Mouse (Mus musculus) embryonic facial prominence, embryonic 12.5 days (tissue): ENCODE data around the gene Slc9a3r2. TPM values are rescaled to one million over a fixed set of nuclear protein-coding genes. Genes with fewer than 3 reads are reported as not detected.

Experiments used
- ATAC-seq: fragments of 200-750 bp; cut with Nextera tagmentation; 2 replicates; pipeline ENCODE4 v1.8.0; 2017; ENCODE audit not compliant: insufficient number of reproducible peaks, insufficient read depth, low FRiP score, low TSS enrichment
- H3K27ac ChIP-seq: fragments of 300-500 bp; sonication (generic); 2 replicates; pipeline ENCODE4 v1.5.1; 2016; ENCODE audit warnings: mild to moderate bottlenecking
- H3K27me3 ChIP-seq: fragments of 300-500 bp; sonication (generic); 2 replicates; pipeline ENCODE4 v1.6.1; 2016; ENCODE audit warnings: mild to moderate bottlenecking, moderate library complexity
- H3K36me3 ChIP-seq: fragments of 300-500 bp; sonication (generic); 2 replicates; pipeline ENCODE4 v1.6.1; 2016; ENCODE audit warnings: mild to moderate bottlenecking
- H3K4me1 ChIP-seq: fragments of 300-500 bp; sonication (generic); 2 replicates; pipeline ENCODE4 v1.6.1; 2016
- H3K4me2 ChIP-seq: fragments of 300-500 bp; sonication (generic); replicated peaks from 2 replicates; pipeline ENCODE4 v1.6.1; 2016; ENCODE audit warnings: mild to moderate bottlenecking, moderate library complexity
- H3K4me3 ChIP-seq: fragments of 300-500 bp; sonication (generic); 2 replicates; pipeline ENCODE4 v1.5.1; 2016; ENCODE audit warnings: mild to moderate bottlenecking
- H3K9ac ChIP-seq: fragments of 300-500 bp; sonication (generic); 2 replicates; pipeline ENCODE4 v1.6.1; 2016; ENCODE audit warnings: mild to moderate bottlenecking, moderate library complexity
- H3K9me3 ChIP-seq: fragments of 300-500 bp; sonication (generic); 2 replicates; pipeline ENCODE4 v1.6.1; 2016; ENCODE audit warnings: mild to moderate bottlenecking, moderate library complexity
- WGBS: fragments of 180-500 bp; shearing (Covaris S2); methylation state at CpG from one replicate; pipeline ENCODE4 v1.1.7; 2016; 5-methylcytosine and 5-hydroxymethylcytosine counted together
- polyA plus RNA-seq: library from polyadenylated mRNA; unstranded; fragments of >200 nt; fragmentation: Nextera tagmentation; extraction: Ambion mirVana; gene quantifications from 2 replicates; pipeline ENCODE4 v1.2.1, GENCODE M21; 2016

Slc9a3r2 gene
- polyA plus RNA-seq, 1 experiment from 2014 or later: 59.6 TPM

DNA sequence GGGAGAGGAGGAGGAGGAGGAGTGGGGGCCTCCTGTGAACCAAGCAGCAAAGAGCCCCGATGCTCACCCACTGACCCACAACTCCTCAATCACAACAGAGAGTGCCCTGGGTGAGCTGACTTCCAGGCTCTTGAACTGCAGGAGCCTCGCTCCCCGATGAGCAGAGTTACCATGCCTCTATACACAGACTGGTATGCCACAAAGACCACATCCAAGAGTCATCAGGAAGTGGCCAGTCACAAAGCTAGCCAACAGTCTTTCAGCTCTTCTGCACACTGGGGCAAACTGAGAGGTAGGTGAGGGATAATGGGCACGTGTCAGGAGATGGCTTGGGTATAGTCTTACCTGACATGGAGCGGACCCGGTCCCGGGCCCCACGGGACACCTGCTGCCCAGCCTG, 46.2 kb downstream of the Slc9a3r2 start:
- no peaks in the 10 kb centered on the region for H3K27me3 ChIP-seq
- no peak overlapping the region for H3K9ac ChIP-seq
- peaks cover 100% of the 10 kb centered on the region for H3K36me3 ChIP-seq
- H3K4me1 ChIP-seq: no peaks in the 10 kb centered on the region
- no peak overlapping the region for H3K27ac ChIP-seq
- no peak for ATAC-seq
- H3K4me3 ChIP-seq: no peak overlapping the region
- H3K4me2 ChIP-seq: no peak overlapping the region
- 88% methylated on average over 8 of the region's 8 CpGs for WGBS
- no peaks in the 10 kb centered on the region for H3K9me3 ChIP-seq

GRCm38 (mm10) chr17:24600502-24600901, 49.6 kb downstream of the Slc9a3r2 start:
- Histone ChIP-seq H3K9me3 (no peaks in the 10 kb centered on the region), H3K4me3 (no peak overlapping the region), H3K4me2 (no peak overlapping the region), H3K36me3 (peaks cover 100% of the 10 kb centered on the region), H3K9ac (no peak overlapping the region), H3K27ac (no peak overlapping the region), H3K27me3 (no peaks in the 10 kb centered on the region), H3K4me1 (no peaks in the 10 kb centered on the region)
- no peak for ATAC-seq
- WGBS: 78% methylated on average over 4 of the region's 4 CpGs

DNA sequence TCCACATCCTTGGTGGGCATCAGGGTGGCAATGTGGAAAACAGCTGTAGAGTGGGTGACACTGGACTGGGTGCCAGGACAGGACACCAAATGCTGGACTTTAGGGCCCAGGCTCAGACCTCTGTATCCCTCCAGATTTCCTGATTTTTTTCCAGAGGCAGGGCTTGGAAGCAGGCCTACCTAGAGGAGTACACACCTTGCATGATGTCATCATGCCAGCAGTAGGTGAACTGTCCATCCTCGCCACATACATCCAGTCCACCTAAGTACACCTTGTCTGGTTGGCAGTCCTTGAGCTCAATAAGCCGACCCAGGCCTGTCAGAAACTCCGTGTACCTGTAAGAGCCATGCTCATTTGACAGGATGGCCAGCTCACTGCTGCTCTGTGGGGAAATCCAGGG, 52.1 kb downstream of the Slc9a3r2 start:
- H3K9ac ChIP-seq: no peak overlapping the region
- no peak overlapping the region for H3K4me3 ChIP-seq
- H3K27me3 ChIP-seq: no peaks in the 10 kb centered on the region
- H3K4me1 ChIP-seq: no peaks in the 10 kb centered on the region
- WGBS: 88% methylated on average over 3 of the region's 3 CpGs
- H3K27ac ChIP-seq: no peak overlapping the region
- H3K4me2 ChIP-seq: no peak overlapping the region
- no peak for ATAC-seq
- H3K36me3 ChIP-seq: peaks cover 100% of the 10 kb centered on the region
- H3K9me3 ChIP-seq: no peaks in the 10 kb centered on the region

DNA sequence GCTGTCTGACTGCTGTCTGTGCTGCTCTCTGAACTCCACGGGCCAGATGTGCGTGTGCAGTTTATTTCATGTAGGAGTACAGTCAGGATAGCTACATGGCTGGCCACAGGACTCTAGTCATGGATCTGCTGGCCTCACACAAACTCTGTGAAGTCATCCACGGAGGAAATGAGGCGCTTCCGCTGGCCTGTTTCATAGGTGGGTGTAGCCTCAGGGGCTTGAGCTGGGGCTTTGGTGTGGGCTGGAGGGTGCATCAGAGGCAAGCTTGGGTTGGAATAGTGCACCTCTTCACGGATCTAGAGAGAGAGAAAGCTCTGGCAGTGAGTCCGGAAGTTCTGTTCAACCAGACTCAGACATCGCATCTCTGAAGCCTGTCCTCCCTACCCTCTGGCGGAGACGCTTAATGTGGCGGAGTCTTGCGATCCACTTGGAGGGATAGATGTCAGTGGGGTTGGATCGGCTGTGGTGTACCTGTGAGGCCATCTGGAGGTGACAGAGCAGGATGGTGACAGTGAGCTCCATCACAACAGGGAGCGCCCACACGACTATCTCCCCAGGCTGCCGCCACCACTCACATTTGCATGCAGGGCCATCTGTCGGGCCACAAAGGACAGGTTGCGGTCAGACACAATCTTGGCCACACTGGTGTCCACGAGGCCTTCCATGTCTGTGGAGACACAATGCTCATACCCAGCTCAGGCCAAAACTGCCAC, 53.5 kb downstream of the Slc9a3r2 start:
- WGBS: 92% methylated on average over 19 of the region's 19 CpGs
- Histone ChIP-seq H3K4me2 (no peak overlapping the region), H3K4me3 (no peak overlapping the region), H3K9ac (no peak overlapping the region), H3K27ac (no peak overlapping the region), H3K4me1 (no peaks in the 10 kb centered on the region), H3K27me3 (no peaks in the 10 kb centered on the region), H3K36me3 (peaks cover 99% of the 10 kb centered on the region), H3K9me3 (no peaks in the 10 kb centered on the region)
- ATAC-seq: no peak

DNA sequence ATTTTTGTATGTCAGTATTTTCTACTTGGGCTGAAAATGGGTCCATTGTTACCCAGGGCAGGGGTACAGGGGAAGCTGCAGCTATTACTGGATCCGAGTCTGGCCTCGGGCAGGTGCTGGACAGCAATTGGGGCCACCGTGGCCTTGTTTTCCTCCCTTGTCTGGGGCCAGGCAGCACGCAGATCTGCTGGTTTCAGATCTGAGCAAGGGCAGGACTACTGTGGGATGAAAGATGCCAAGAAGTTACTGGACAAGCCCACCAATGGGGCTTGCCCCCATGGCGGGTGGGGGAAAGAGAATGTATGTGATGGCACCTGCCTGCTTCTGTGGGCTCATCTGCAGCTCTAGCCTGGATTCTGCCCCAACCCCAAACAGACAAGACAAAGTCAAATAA, 54.1 kb downstream of the Slc9a3r2 start:
- WGBS: 68% methylated on average over 5 of the region's 5 CpGs
- Histone ChIP-seq H3K4me2 (no peak overlapping the region), H3K4me1 (no peaks in the 10 kb centered on the region), H3K9me3 (no peaks in the 10 kb centered on the region), H3K9ac (no peak overlapping the region), H3K27ac (no peak overlapping the region), H3K36me3 (peaks cover 99% of the 10 kb centered on the region), H3K4me3 (no peak overlapping the region), H3K27me3 (no peaks in the 10 kb centered on the region)
- no peak for ATAC-seq

GRCm38 (mm10) chr17:24595126-24596072, 54.7 kb downstream of the Slc9a3r2 start:
- no peak for ATAC-seq
- H3K9ac ChIP-seq: no peak overlapping the region
- no peaks in the 10 kb centered on the region for H3K9me3 ChIP-seq
- H3K4me3 ChIP-seq: no peak overlapping the region
- H3K4me1 ChIP-seq: no peaks in the 10 kb centered on the region
- 0 out of 2 replicates have a peak overlapping the region, but pooled peaks have one; percentile 18 for H3K27ac ChIP-seq
- no peaks in the 10 kb centered on the region for H3K27me3 ChIP-seq
- WGBS: 81% methylated on average over 17 of the region's 17 CpGs
- H3K4me2 ChIP-seq: no peak overlapping the region
- peaks cover 99% of the 10 kb centered on the region for H3K36me3 ChIP-seq

- Histone ChIP-seq H3K4me1 (no peaks in the 10 kb centered on the region), H3K4me2 (no peak overlapping the region), H3K27ac (no peak overlapping the region), H3K9ac (no peak overlapping the region), H3K9me3 (no peaks in the 10 kb centered on the region), H3K36me3 (peaks cover 96% of the 10 kb centered on the region), H3K4me3 (no peak overlapping the region), H3K27me3 (no peaks in the 10 kb centered on the region)
- 91% methylated on average over 26 of the region's 26 CpGs for WGBS
- ATAC-seq: peak; percentile 30; the same call in 1 of the 2 replicates
Measured at GRCm38 (mm10) chr17:24593992-24594890, 55.9 kb downstream of the Slc9a3r2 start.

- no peak overlapping the region for H3K9ac ChIP-seq
- H3K27ac ChIP-seq: no peak overlapping the region
- no peak overlapping the region for H3K4me2 ChIP-seq
- no peaks in the 10 kb centered on the region for H3K4me1 ChIP-seq
- no peaks in the 10 kb centered on the region for H3K9me3 ChIP-seq
- no peak for ATAC-seq
- 85% methylated on average over 5 of the region's 5 CpGs for WGBS
- H3K27me3 ChIP-seq: no peaks in the 10 kb centered on the region
- H3K4me3 ChIP-seq: no peak overlapping the region
- peaks cover 93% of the 10 kb centered on the region for H3K36me3 ChIP-seq
Measured at GRCm38 (mm10) chr17:24593248-24593647, 56.9 kb downstream of the Slc9a3r2 start.

- Histone ChIP-seq H3K4me3 (no peak overlapping the region), H3K36me3 (peaks cover 92% of the 10 kb centered on the region), H3K27ac (no peak overlapping the region), H3K4me1 (no peaks in the 10 kb centered on the region), H3K9ac (no peak overlapping the region), H3K9me3 (no peaks in the 10 kb centered on the region), H3K4me2 (no peak overlapping the region), H3K27me3 (no peaks in the 10 kb centered on the region)
- ATAC-seq: no peak
- 93% methylated on average over 5 of the region's 5 CpGs for WGBS
Measured at GRCm38 (mm10) chr17:24591695-24592094, 58.4 kb downstream of the Slc9a3r2 start.

- no peaks in the 10 kb centered on the region for H3K27me3 ChIP-seq
- WGBS: 88% methylated on average over 3 of the region's 3 CpGs
- no peak overlapping the region for H3K4me2 ChIP-seq
- peaks cover 92% of the 10 kb centered on the region for H3K36me3 ChIP-seq
- no peak overlapping the region for H3K27ac ChIP-seq
- no peak overlapping the region for H3K4me3 ChIP-seq
- ATAC-seq: no peak
- no peaks in the 10 kb centered on the region for H3K4me1 ChIP-seq
- no peak overlapping the region for H3K9ac ChIP-seq
- H3K9me3 ChIP-seq: no peaks in the 10 kb centered on the region
Measured at GRCm38 (mm10) chr17:24590943-24591342, 59.2 kb downstream of the Slc9a3r2 start.
